Mouse (Mus musculus) frontal cortex, adult 2 months (tissue): Measurements from ENCODE around the gene Camk2g. TPM values are rescaled to one million over a fixed set of nuclear protein-coding genes. Genes with fewer than 3 reads are reported as not detected.
"Not testable (repeated sequence)": the region's sequence is repeated elsewhere in the genome, so short reads cannot be mapped to it uniquely, and the experiment has no call there.

ENCODE experiments used
- DNase-seq, 2 experiments: peaks; one replicate each; pipeline ENCODE4 v3.0.0; 2022; ENCODE audit warnings: low spot score in 1 of 2; ENCODE audit errors: extremely low spot score in 1 of 2
- polyA plus RNA-seq: library from polyadenylated mRNA; depleted of rRNA; stranded (reverse); fragments of >200 nt; gene quantifications from 2 replicates; pipeline ENCODE4 v1.2.3, GENCODE M21; 2012

Gene Camk2g
- polyA plus RNA-seq, 1 experiment = 208 TPM

GRCm38 (mm10) chr14:20707201-20708190, 86.4 kb downstream of the Camk2g start, which contains the start of gene Zswim8:
TSS of gene Zswim8 (plus strand) at chr14:20707552.
- DNase-seq = peak; percentile 83 to 89

- not testable (repeated sequence) for DNase-seq
These were observed 90.4 kb downstream of the Camk2g start for GRCm38 (mm10) chr14:20703461-20703860.

GRCm38 (mm10) chr14:20702741-20703381, 91.0 kb downstream of the Camk2g start, which contains the start of gene Chchd1:
TSS of gene Chchd1 (plus strand) at chr14:20703006.
- peak; percentile 77 to 90 for DNase-seq

- no peak for DNase-seq
These were observed 91.7 kb downstream of the Camk2g start for GRCm38 (mm10) chr14:20702096-20702740.

GRCm38 (mm10) chr14:20701554-20701953, 92.3 kb downstream of the Camk2g start:
- DNase-seq = no peak

GRCm38 (mm10) chr14:20700362-20700761, 93.5 kb downstream of the Camk2g start:
- DNase-seq = no peak

GRCm38 (mm10) chr14:20698515-20698914, 95.4 kb downstream of the Camk2g start:
- DNase-seq = no peak

- DNase-seq = peak; percentile 70 to 80
These were observed 96.9 kb downstream of the Camk2g start for GRCm38 (mm10) chr14:20696986-20697385.

- no peak for DNase-seq
These were observed 97.9 kb downstream of the Camk2g start for GRCm38 (mm10) chr14:20695761-20696520.

- peak; percentile 61 to 86 for DNase-seq
These were observed 98.8 kb downstream of the Camk2g start, which contains the start of gene Fut11 for GRCm38 (mm10) chr14:20694884-20695760. TSS of gene Fut11 (plus strand) at chr14:20694968.

- peak in 1 of 2 experiments; percentile 36 for DNase-seq
These were observed 99.6 kb downstream of the Camk2g start for GRCm38 (mm10) chr14:20694185-20694883.

GRCm38 (mm10) chr14:20693589-20694101, 100.2 kb downstream of the Camk2g start:
- no peak for DNase-seq

GRCm38 (mm10) chr14:20691772-20692171, 102.1 kb downstream of the Camk2g start:
- DNase-seq = no peak

- no peak for DNase-seq
These were observed 104.9 kb downstream of the Camk2g start for GRCm38 (mm10) chr14:20689009-20689408.

- peak in 1 of 2 experiments; percentile 58 for DNase-seq
These were observed 107.3 kb downstream of the Camk2g start for GRCm38 (mm10) chr14:20686576-20686975.
